Comparison of ENCODE assay signal across 7 mouse cellular contexts in genomic region chr9:103230151-103230951, GRCm38 (mm10). TPM values are rescaled to one million over a fixed set of nuclear protein-coding genes. Genes with fewer than 3 reads are reported as not detected.
A peak's percentile ranks its signal among the peaks of the same experiment; 100 is the strongest.
DNase-seq lines count a peak whose midpoint lies in the region; ATAC-seq and TF ChIP-seq lines count a peak whose summit lies in the region.

Gene Gm20425, minus strand, starts transcription at chr9:103230307.
Gene Trf, minus strand, starts transcription at chr9:103230444.

- peak; percentile 33 for DNase-seq in adrenal gland, postnatal 25 days
- DNase-seq in heart, adult 18-20 months = peak; percentile 62 to 84
- DNase-seq in kidney, adult 11 months = peak; percentile 41
- peak; percentile 46 to 69 for DNase-seq in left cerebral cortex, postnatal 25 days (ENCODE audit: low spot score in 2 of 2)
- DNase-seq in right cerebral cortex, postnatal 4 days = peak; percentile 14

- TF ChIP-seq CTCF in cortical plate, adult 2 months (IDR thresholded peaks at IDR 0.05; ENCODE audit: extremely low read depth, insufficient read depth, low read length) = no peak

- TF ChIP-seq POLR2A in cortical plate, adult 2 months (IDR thresholded peaks at IDR 0.05; ENCODE audit: extremely low read depth, insufficient read depth, low read length) = 0 out of 2 replicates have a peak, but pooled peaks have one; percentile 30

- peak within 1 kb of the TSS; percentile 85 for H3K27ac ChIP-seq in cortical plate, adult 2 months (ENCODE audit: insufficient read depth, low read length)

- ATAC-seq in megakaryocyte progenitor cell, adult 5-6 weeks (replicated peaks; ENCODE audit: poor library complexity) = peak; percentile 75

- H3K4me1 ChIP-seq in cortical plate, adult 2 months (ENCODE audit: control insufficient read depth, insufficient read depth, low read length) = no peaks in the 10 kb centered on the region

- peak within 1 kb of the TSS; percentile 5; the same call in 1 of the 2 replicates for H3K4me3 ChIP-seq in cortical plate, adult 2 months (ENCODE audit: insufficient read depth, low read length)

- intact Hi-C loops in left cerebral cortex, postnatal 25 days (cut with DNase I) = no loop called here

RNA-seq across cellular contexts. Expression of gene Gm20425, which starts in this region (rescaled TPM):
- total RNA-seq in adrenal gland, postnatal 25 days (2021) = 9.4 and 18.8 TPM in 2 replicates
- not detected in 2 replicates for polyA plus RNA-seq in cortical plate, adult 2 months (2012; rRNA removed)
- 1 to 10 TPM; 5.5 to 6.7 TPM for total RNA-seq in heart, adult 18-20 months (2021)
- total RNA-seq in left cerebral cortex, postnatal 25 days (2021) = 1 to 10 TPM; 7.9 to 9.6 TPM
- not detected in 2 replicates for total RNA-seq in megakaryocyte progenitor cell, adult 5-6 weeks (2015)
- 5.2 TPM in 1 of 2 replicates, not detected in the other for total RNA-seq in megakaryocyte progenitor cell, adult 5-6 weeks (2017)

RNA-seq across cellular contexts. Expression of gene Trf, which starts in this region (rescaled TPM):
- total RNA-seq in adrenal gland, postnatal 25 days (2021) = 43.2 and 174 TPM in 2 replicates
- polyA plus RNA-seq in cortical plate, adult 2 months (2012; rRNA removed) = 328 and 428 TPM in 2 replicates
- total RNA-seq in heart, adult 18-20 months (2021) = 10 to 100 TPM; 44.2 to 67.1 TPM
- 100 to 1,000 TPM; 123 to 155 TPM for total RNA-seq in left cerebral cortex, postnatal 25 days (2021)
- total RNA-seq in megakaryocyte progenitor cell, adult 5-6 weeks (2015) = 108 and 152 TPM in 2 replicates
- 62.9 and 87.2 TPM in 2 replicates for total RNA-seq in megakaryocyte progenitor cell, adult 5-6 weeks (2017)

Comparison
In these comparisons a context has a peak if more than half of its experiments do, and no peak if none do; other contexts are left out.
1. Peak in every context shown above with its lines: DNase-seq, ATAC-seq, H3K4me3 ChIP-seq and H3K27ac ChIP-seq.
2. DNase-seq: peak in every context shown above with its lines; median percentile 73 in heart, adult 18-20 months; 58 in left cerebral cortex, postnatal 25 days; 41 in kidney, adult 11 months; 33 in adrenal gland, postnatal 25 days; 14 in right cerebral cortex, postnatal 4 days.